Mouse (Mus musculus): Measurements from ENCODE around the gene Pdxp. TPM values are rescaled to one million over a fixed set of nuclear protein-coding genes. Genes with fewer than 3 reads are reported as not detected.
A peak's percentile ranks its signal among the peaks of the same experiment; 100 is the strongest.

The Pdxp gene
- total RNA-seq, 2 experiments from 2014 or later: 9.8 to 9.9 TPM

- DNase-seq (ENCODE audit: low spot score in 2 of 2): no peak
These were observed 13.5 kb downstream of the Pdxp start for GRCm38 (mm10) chr15:78927021-78927787.

GRCm38 (mm10) chr15:78927788-78928457 lies 14.2 kb downstream of the Pdxp start:
- peak; percentile 24 to 50 for DNase-seq (ENCODE audit: low spot score in 2 of 2)

- no peak for DNase-seq (ENCODE audit: low spot score in 2 of 2)
These were observed 14.8 kb downstream of the Pdxp start for GRCm38 (mm10) chr15:78928539-78928938.

- DNase-seq (ENCODE audit: low spot score in 2 of 2): no peak
These were observed 16.5 kb downstream of the Pdxp start for GRCm38 (mm10) chr15:78930192-78930706.

GRCm38 (mm10) chr15:78930801-78931426 lies 17.2 kb downstream of the Pdxp start:
- DNase-seq (ENCODE audit: low spot score in 2 of 2): no peak

GRCm38 (mm10) chr15:78931577-78931976 lies 17.9 kb downstream of the Pdxp start:
- DNase-seq (ENCODE audit: low spot score in 2 of 2): no peak

- peak in 1 of 2 experiments; percentile 64 for DNase-seq (ENCODE audit: low spot score in 2 of 2)
These were observed 21.1 kb downstream of the Pdxp start, which contains the start of gene Nol12 for GRCm38 (mm10) chr15:78934784-78935320. Gene Nol12, plus strand, starts transcription at chr15:78934933.

- no peak for DNase-seq (ENCODE audit: low spot score in 2 of 2)
These were observed 22.7 kb downstream of the Pdxp start for GRCm38 (mm10) chr15:78936403-78936802.

- no peak for DNase-seq (ENCODE audit: low spot score in 2 of 2)
These were observed 23.6 kb downstream of the Pdxp start for GRCm38 (mm10) chr15:78937311-78937710.

GRCm38 (mm10) chr15:78937963-78938362 lies 24.2 kb downstream of the Pdxp start:
- DNase-seq (ENCODE audit: low spot score in 2 of 2): no peak

GRCm38 (mm10) chr15:78940325-78940724 lies 26.6 kb downstream of the Pdxp start:
- DNase-seq (ENCODE audit: low spot score in 2 of 2): no peak

GRCm38 (mm10) chr15:78942663-78943062 lies 28.9 kb downstream of the Pdxp start:
- DNase-seq (ENCODE audit: low spot score in 2 of 2): peak; percentile 52 to 67

GRCm38 (mm10) chr15:78946232-78946631 lies 32.5 kb downstream of the Pdxp start:
- no peak for DNase-seq (ENCODE audit: low spot score in 2 of 2)

- DNase-seq (ENCODE audit: low spot score in 2 of 2): peak; percentile 50 to 68
These were observed 33.9 kb downstream of the Pdxp start, which contains the start of gene Triobp for GRCm38 (mm10) chr15:78947657-78948056. Gene Triobp, plus strand, starts transcription at chr15:78947724.

- no peak for DNase-seq (ENCODE audit: low spot score in 2 of 2)
These were observed 34.5 kb downstream of the Pdxp start for GRCm38 (mm10) chr15:78948152-78948725.

- DNase-seq (ENCODE audit: low spot score in 2 of 2): no peak
These were observed 35.2 kb downstream of the Pdxp start for GRCm38 (mm10) chr15:78948883-78949282.

- DNase-seq (ENCODE audit: low spot score in 2 of 2): no peak
These were observed 41.9 kb downstream of the Pdxp start for GRCm38 (mm10) chr15:78955663-78956062.

- DNase-seq (ENCODE audit: low spot score in 2 of 2): no peak
These were observed 42.6 kb downstream of the Pdxp start for GRCm38 (mm10) chr15:78956351-78956750.

- no peak for DNase-seq (ENCODE audit: low spot score in 2 of 2)
These were observed 43.3 kb downstream of the Pdxp start for GRCm38 (mm10) chr15:78957021-78957420.

- no peak for DNase-seq (ENCODE audit: low spot score in 2 of 2)
These were observed 45.8 kb downstream of the Pdxp start for GRCm38 (mm10) chr15:78959537-78959936.

GRCm38 (mm10) chr15:78960088-78960487 lies 46.4 kb downstream of the Pdxp start:
- DNase-seq (ENCODE audit: low spot score in 2 of 2): no peak
